Mouse (Mus musculus) adrenal gland, adult 18-20 months (tissue): Measurements from ENCODE around the gene Fance. TPM values are rescaled to one million over a fixed set of nuclear protein-coding genes. Genes with fewer than 3 reads are reported as not detected.
A peak's percentile ranks its signal among the peaks of the same experiment; 100 is the strongest.

ENCODE experiments used
- DNase-seq, 2 experiments: peaks; one replicate each; pipeline ENCODE4 v3.0.0; 2021 to 2022; ENCODE audit warnings: low spot score in 2 of 2
- long read RNA-seq, 2 experiments: library from polyadenylated mRNA; stranded (forward); transcript quantifications; one replicate each; pipeline ENCODE4 v2.0.0; 2021
- total RNA-seq, 2 experiments: library from RNA; stranded (reverse); gene quantifications; 1 replicate in 1 of 2; 2 replicates in 1 of 2; pipeline ENCODE4 v1.2.3; 2021

The Fance gene
- total RNA-seq: 10 to 100 TPM; 18.2 to 23.7 TPM
- long read RNA-seq, experiment 1, transcript Fance-203 (10 exons, 2,025 nt): major isoform, 7 of 22 reads
- long read RNA-seq, experiment 1, partial matches to known transcripts: 0 of 22 reads
- long read RNA-seq, experiment 1, other reads (novel, unspliced or antisense): 10 of 22 reads
- long read RNA-seq, experiment 2, transcript Fance-203 (10 exons, 2,025 nt): major isoform, 19 of 67 reads
- long read RNA-seq, experiment 2, transcript Fance-201 (10 exons, 1,942 nt): minor isoform, 7 of 67 reads
- long read RNA-seq, experiment 2, partial matches to known transcripts: 0 of 67 reads
- long read RNA-seq, experiment 2, other reads (novel, unspliced or antisense): 35 of 67 reads

DNA sequence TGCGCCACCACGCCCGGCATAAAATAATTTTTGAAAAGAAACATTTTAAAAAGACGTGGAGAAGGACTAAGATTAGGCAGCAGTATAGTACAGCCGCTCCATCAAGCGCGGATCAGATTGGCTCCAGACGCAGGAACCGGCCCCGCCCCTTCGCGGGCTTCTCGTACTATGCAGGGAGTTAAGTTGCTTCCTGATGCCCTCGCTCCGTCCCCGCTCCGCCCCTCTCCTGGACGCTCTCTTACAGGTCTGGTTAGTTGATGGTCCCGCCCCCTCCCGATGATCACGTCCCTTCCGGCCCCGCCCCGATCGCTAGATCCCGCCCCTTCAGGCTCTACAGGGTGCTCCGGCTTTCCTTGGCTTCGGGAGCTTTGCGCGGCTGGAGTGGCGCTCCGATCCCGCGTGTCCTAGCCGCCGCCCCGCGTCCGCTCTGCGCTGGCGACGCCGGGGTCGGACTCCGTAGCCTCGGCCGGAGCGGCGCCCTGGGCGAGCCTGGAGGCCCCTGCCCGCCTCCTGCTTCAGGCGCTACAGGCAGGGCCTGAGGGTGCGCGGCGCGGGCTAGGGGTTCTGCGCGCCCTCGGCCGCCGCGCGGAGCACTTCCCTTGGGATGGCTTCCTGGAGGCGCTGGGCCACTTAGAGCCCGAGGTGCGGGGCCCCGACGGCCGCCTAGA lies at the start of gene Fance:
Gene Fance, plus strand, starts transcription at position 308 of the 668 bp plus-strand sequence.
- peak; percentile 84 to 87 for DNase-seq

DNA sequence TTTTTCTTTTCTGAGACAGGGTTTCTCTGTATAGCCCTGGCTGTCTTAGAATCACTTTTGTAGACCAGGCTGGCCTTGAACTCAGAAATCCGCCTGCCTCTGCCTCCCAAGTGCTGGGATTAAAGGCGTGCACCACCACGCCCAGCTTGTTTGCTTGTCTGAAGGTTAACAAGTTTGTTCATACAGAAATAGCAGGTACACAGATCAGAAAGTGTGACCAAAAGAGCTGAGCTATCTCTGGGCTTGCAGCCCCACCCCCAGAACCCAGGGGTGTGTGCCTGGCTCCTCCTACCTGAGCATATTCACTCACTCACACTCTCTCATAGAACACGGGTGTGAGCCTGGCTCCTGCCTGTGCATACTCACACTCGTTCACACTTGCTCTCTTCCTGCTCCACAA lies 46.1 kb upstream of the Fance start:
- no peak for DNase-seq

DNA sequence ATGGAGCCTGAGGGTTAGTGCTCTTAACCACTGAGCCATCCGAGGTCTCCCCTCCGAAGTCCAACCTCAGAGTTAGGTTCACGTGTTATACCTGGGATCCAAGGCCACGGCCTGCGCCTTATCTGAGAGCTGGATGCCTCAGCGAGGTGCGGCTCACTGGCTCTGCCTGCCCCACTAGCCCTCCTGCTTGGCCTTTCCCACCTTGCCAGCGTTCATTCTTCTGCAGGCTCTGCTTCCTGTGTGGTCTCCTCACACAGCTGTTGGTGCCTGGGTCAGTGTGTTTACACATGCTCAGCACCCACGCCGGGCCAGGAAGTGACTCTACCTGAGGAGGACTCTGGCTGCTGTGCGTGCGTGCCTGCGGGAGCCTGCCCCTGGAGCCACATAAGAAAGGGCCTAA lies 43.2 kb upstream of the Fance start:
- DNase-seq: no peak

DNA sequence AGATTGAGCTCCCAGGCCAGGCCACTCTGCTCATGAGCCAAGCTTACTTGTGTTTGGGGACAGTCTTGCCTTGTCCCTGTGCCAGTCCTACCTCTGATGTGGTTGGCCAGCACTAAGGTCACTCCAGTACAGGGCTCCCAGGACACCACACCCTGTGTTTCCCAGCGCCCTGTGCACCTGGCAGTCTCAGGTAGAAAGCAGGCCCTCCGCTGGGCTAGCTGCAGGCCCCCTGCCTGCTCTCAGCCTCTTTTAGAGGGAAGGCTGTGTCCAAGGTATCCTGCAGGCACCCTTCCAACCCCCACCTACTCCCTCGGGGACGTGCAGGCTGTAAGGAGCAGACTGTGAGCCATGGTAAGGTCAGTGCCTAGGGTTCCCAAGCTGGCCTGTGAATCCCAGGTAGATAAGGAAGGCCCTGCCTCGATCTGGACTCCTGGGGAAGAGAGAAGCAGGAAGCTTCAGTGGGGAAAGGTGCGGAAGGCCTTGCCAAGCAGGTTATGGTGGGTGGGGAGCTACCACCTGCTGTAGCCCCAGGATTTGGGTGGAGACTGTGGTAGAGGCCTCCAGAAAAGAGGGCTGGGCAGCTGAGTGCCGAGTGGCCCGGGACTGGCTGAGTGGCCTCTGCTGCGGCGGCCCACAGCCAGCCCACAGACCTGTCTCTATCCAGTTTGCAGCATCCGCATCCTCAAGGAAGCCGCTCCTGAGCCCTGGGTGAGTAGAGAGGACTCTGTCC lies 41.6 kb upstream of the Fance start:
- no peak for DNase-seq

DNA sequence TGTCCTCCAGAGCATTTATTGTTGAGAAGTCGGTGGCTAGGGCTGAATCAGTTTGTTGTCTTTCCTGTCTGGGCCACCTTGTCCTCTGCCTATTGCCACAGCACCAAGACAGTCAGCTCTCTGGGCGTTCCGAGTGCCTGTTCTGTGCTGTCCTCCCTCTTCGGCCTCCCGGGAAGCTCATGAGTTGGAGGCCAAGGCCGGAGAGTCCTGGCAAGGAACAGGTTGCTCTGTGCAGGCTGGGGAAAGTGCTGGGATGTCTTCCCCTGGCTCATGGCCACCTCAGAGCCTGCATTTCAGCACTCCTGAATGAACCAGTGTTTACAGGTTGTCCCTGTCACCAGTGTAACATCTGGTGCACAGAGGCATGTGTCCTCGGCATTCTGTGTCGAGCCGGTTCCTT lies 41.0 kb upstream of the Fance start:
- no peak for DNase-seq

DNA sequence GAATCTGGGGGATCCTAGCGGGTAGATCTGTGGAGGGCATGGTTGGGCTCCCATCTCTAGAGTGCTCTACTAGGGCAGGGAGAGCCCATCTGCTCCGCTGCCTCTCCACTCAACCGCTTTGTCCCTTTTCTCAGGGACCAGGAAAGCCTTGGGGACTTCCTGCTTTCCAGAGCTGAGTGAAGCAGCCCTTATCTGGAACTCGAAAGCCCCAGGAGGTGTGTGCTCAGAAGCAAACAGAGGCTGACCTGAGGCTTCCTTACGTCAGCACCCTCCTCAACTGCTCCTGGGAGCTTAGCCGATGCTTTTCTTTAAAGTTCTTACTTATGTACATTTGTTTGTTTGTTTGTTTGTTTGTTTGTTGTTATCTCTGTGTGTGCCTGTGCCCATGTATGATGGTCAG lies 40.5 kb upstream of the Fance start:
- DNase-seq: no peak

DNA sequence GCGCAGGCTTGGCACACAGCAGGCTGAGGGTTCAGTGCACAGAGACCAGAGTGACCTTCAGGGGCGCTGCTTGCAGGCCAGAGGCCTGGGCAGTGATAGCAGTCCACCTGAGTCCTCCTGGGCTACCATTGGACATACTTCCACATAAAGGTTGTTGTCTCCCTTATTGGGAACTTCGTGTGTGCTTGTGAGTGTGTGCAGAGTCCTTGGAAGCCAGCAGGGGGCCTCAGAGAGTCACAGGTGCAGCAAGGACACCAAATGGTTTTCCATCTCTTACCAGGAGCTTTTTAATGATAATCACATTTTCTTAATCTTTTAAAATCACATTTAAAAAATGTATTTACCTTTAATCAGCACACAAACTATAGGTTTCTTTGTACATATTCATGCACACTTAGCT lies 38.6 kb upstream of the Fance start:
- DNase-seq: no peak

DNA sequence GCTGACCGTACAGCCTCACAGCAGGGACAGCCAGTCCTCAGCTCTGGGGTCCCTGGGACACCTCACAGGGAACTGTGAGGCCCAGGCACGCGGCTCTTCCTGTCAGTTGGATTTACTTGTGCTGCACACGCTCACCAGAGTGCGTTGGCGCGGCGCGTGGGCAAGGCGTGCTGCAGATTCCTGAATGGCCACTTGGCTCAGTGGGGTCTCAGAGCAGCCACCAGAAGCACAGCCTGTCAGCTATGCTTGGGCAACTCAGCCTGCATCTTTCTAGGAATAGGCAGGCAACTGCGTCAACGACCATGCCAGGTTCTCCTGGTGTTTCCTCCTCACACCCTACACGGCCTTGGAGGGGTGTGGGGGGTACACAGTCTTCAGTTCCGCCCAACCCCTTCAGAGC lies 36.1 kb upstream of the Fance start:
- DNase-seq: no peak

DNA sequence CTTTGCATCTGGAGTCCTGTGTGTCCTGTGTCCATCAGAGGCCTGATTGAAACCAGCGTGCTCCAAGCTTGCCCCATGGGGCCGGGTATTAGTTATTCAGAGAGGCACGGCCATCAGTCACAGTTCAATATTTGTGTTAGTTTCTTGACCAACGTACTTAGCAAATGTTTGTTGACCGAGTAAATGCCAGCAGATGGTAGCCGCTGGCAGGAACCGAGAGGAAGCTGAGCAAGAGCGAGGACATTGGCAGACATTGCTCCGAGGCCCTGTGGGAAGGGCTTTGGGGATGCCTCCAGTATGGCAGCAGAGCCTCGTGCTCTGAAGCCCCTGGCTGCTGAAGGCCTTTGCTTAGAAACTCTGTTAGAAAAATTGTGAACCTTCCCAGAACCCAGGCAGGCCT lies 35.6 kb upstream of the Fance start:
- DNase-seq: no peak

DNA sequence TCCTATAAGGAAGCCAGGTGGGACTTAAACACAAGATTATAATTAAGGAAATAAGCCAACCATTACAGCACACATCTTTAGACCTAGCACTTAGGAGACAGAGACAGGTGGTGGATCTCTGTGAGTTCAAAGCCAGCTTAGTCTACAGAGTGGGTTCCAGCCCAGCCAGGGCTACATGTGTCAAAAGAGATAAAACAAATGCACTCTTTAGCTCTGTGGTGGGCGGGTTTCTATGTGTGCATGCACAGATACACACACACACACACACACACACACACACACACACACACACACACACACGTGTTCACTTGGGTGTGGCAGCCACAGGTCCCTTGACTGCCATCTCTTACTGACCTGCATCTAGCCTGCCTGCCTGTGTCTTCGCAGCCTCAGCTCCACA lies 35.2 kb upstream of the Fance start:
- no peak for DNase-seq

DNA sequence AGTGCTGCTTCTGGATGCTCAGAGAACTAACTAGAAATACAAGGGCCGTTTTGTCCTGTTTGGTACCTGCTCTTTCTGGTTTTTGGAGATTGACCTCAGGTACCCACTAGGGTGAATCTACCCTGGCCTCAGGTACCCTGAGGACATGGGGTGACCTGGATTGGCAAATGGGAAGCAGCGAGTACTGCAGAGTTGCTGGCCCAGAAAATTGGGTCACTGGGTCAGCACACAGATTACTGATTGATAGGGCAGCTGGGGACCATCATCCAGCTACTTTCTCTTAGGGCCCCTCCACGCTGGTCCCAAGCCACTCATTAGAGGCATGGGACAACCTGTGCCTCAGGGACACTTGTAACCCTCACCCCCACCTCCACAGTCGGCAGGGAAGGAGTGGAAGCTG lies 34.1 kb upstream of the Fance start:
- no peak for DNase-seq

DNA sequence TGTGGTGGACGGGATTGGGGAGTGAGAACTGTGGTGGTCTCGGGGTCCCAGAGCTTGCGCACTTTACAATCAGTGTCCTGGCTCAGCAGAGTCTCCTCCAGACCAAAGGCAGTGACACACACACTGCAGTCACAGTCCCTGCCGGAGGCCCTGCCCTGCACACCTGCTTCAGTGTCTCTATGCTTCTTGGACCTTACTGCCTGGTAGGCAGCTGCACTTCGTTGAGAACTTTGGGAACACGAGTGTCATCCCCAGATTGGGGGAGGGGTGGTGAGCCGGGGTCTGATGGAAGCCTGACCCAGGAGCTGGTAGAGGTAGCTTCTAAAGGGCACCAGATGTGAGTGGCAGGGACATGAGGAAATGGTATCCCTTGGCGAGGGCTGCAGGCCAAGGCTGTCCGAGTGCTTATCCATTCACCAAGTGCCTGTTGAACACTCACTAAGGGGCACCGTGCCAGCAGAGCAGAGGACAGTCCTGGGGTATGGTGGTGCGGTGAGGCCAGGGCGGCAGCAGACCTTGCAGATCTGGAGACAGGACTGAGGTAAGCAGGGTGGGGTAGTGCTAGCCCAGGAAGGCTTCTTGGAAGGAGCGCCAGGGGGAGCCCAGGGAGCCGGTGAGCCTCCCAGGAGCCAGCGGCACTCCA lies 33.4 kb upstream of the Fance start:
- DNase-seq: peak; percentile 70 to 78

DNA sequence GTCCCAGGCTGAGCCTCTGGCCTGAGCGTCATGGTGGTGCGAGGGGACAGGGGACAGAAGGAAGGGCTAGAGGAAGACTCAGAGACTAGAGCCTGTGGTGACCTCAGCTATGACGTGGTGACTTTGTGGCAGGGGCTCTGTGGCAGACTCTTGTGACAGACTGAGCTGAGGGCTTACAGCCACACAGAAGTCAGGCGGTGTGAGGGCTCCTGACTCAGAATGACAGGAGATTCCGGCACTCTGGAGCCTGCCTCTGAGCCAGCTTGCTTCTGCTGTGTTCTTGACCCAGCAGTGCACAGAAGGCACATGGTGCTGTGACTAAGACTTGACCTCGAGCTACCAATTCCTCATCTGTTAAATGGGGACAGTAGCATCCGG lies 32.9 kb upstream of the Fance start:
- peak in 1 of 2 experiments; percentile 48 for DNase-seq

DNA sequence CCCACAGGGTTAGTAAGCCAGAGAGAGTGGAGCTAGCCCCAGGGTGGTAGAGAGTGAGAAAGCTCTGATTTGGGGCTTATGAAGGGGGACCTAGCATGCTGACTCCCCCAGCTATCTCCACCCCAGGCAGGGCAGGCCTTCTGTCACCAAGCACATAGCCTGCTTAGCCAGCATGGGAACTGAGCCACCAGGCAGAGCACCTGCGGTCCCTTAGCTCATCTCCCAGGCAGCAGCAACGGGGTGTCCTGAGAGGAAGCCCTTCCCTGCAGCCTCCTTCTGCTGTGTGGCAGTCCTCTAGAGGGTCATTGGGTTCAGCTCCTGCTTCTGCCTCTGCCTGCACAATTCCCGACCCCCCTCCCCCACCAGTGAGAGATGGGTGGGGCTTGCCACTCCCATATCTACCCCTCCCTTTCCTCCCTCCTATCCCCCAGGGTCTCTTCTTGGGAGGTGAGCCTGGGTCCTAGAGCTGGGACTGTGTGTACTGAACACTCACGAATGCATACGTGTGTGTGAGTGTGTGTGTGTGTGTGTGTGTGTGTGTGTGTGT lies 32.4 kb upstream of the Fance start:
- no peak for DNase-seq

DNA sequence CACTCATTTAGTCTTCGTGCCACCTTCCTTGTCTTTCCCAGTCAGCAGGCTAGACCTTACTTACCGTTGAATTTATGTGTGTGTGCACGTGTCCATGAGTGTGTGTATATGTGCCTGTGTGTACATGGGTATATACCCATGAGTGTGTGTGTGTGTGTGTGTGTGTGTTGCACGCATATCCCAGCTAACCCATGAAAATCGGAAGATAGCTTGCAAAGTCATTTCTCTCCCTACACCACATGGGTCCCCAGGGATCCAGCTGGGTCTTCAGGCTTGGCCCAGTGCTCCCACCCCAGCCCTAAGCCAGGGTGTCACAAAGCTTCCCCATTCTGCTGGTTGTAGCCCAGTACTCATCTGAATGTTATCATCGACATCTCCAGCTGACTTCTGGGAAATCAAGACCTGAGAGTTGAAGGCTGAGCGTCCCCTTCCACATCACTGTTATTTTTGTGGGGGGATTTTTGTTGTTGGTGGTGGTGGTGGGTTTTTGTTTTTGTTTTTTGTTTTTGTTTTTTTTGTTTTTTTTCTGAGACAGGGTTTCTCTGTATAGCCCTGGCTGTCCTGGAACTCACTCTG lies 31.4 kb upstream of the Fance start:
- no peak for DNase-seq

DNA sequence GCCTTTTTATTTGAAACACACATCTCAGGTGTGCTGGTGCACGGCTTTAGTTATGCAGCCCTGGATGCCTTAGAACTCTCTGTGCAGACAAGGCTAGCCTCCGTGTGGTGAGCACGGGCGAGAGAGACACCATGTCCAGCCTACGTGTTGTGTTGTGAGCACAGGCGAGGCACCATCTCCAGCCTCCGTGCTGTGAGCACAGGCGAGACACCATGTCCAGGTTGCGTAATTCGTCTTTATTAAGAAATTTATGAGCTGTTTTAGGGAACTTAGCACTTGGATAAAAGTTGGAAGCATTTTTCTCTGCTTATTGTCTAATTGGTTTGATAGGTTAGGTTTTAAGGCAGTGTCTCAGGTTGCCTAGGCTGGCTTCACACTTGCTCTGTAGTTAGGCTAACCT lies 30.1 kb upstream of the Fance start:
- no peak for DNase-seq

DNA sequence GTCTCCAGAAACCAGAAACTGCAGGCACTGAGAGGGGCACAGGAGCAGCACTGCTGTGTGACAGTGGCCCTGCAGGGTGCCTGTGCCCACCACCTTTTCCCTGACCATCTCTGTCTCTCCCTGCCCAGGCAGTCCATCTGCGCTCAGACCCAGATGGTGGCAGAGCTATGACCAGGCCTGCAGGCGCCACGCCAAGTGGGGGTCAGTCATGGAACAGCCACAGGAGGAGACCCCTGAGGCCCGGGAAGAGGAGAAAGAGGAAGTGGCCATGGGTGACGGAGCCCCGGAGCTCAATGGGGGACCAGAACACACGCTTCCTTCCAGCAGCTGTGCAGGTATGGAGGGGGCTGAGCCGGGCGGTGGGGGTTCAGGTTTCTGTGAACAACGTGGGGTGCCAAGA lies 27.2 kb upstream of the Fance start:
- DNase-seq: no peak

DNA sequence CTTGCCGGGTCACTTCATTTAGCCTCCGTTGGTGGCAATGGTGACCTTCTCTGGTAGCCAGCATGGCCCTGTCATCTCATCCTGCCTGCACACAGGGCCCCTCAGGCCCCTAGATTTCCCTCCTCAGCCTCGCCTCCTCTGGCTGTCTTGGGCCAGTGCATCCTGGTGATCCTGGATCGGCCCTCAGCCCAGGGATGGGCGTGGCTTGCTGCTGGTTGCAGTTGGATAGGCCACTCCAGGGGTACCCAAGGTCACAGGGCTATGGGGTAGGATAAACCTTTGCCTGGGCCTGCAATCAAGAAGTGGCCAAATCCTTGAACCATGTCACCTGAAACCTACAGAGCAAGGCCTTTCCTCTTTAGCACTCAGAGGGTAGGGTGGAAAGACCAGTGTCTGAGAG lies 26.4 kb upstream of the Fance start:
- no peak for DNase-seq

DNA sequence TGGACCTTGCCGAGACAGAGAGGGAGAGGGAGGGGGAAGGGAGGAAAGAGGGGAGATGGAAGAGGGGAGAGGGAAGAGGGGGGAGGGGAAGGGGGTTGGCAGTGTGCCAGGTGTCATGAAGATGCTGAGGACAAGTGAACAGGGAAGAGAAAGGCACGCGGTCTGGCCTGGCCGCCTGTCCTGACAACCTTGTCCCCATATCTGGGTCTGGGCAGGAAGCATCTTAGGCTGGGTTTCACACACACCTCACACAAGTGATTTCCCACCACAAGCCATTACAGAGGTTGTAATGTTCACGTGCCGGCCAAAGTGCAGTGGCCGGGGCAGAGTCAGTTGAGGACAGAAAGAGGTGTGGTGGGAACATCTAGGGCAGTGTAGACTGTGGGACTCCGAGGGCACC lies 25.7 kb upstream of the Fance start:
- DNase-seq: no peak

DNA sequence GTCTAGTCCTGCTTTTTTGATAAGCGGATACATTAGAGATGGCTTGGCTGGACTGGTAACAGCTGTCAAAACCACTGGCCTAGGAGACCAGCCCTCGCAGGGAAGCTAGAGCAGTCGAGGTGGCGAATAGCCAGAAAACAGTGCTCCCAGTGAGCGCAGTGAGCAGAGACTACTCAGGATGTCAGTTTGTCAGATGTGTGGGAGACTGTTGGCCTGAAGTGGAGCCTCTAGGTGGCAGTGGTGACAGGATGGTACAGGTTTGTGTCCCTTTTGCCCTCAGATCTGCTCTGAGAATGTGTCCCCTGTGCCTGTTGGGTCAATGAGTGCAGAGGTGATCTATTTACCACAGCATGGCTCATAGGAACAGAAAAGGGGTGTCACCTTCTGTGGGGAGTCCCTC lies 25.3 kb upstream of the Fance start:
- no peak for DNase-seq

DNA sequence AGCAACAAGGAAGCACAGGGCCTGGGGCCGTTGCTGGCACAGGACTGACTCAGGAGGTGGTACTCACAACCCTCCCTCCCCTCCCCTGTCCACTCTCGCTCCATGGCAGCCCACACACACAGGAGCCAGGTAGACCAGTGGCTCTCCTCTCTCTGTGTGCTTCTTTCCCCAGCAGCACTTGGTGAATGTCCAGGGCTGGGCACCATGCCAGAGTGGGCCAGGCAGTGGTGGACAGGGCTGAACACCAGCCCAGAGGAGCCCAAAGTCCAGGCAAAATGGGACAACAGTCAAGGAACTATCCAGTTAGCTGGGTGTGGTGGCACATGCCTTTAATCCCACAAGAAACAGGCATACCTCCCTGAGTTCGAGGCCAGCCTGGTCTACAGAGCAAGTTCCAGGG lies 23.1 kb upstream of the Fance start:
- DNase-seq: peak; percentile 76 to 77
